Mouse (Mus musculus) embryonic fibroblast, embryonic 13.5 days (primary cell): ENCODE data around the gene Ubac2.

Source experiments
- CTCF ChIP-seq: IDR thresholded peaks from 2 replicates; pipeline ENCODE4 v1.5.1; 2011; ENCODE audit warnings: mild to moderate bottlenecking, control low read depth, low read length, moderate library complexity, borderline replicate concordance; ENCODE audit not compliant: insufficient read depth
- POLR2A ChIP-seq: IDR thresholded peaks from 2 replicates; pipeline ENCODE4 v1.6.1; 2011; ENCODE audit warnings: low read depth, mild to moderate bottlenecking, control low read depth, low read length, moderate library complexity

DNA sequence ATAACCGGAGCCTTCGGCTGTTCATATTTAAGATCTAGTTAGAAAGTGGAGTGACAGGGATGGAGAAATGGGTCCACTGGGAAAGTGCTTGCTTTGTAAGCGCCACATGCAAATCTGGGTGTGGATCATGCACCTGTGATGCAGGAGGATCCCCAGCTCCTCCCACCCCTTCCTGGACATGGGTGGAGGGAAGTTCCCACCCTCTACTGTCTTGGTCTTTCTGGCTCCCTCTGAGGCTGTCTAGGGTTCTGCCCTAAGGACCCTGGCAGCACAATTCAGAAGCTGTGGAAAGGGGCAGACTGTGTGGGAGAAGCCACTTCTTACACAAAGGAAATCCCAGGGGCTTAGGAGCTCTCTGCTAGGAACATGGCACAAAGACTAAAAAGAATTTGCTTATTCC is 53.2 kb downstream of the Ubac2 start:
- no peak for TF ChIP-seq POLR2A
- TF ChIP-seq CTCF, result no peak
